Mouse (Mus musculus) heart, embryonic 16.5 days (tissue): Measurements from ENCODE around the gene Ctsz. TPM values are rescaled to one million over a fixed set of nuclear protein-coding genes. Genes with fewer than 3 reads are reported as not detected.

ENCODE experiments used
- ATAC-seq: fragments of 200-750 bp; cut with Nextera tagmentation; replicated peaks from 2 replicates; pipeline ENCODE4 v1.8.0; 2017; ENCODE audit warnings: moderate number of reproducible peaks; ENCODE audit not compliant: insufficient read depth, low FRiP score; ENCODE audit errors: extremely low read depth
- H3K27ac ChIP-seq: fragments of 300-500 bp; sonication (generic); 2 replicates; pipeline ENCODE4 v1.5.1; 2014; ENCODE audit warnings: mild to moderate bottlenecking, low read length, control low read depth, moderate library complexity
- H3K27me3 ChIP-seq: fragments of 300-500 bp; sonication (generic); 2 replicates; pipeline ENCODE4 v1.6.1; 2014; ENCODE audit warnings: low read length, mixed read lengths; ENCODE audit not compliant: control insufficient read depth, insufficient read depth
- H3K36me3 ChIP-seq: fragments of 300-500 bp; sonication (generic); 2 replicates; pipeline ENCODE4 v1.6.1; 2014; ENCODE audit not compliant: control insufficient read depth, insufficient read depth
- H3K4me1 ChIP-seq: fragments of 300-500 bp; sonication (generic); 2 replicates; pipeline ENCODE4 v1.6.1; 2014; ENCODE audit warnings: low read length, mixed read lengths; ENCODE audit not compliant: control insufficient read depth, insufficient read depth
- H3K4me2 ChIP-seq: fragments of 300-500 bp; sonication (generic); 2 replicates; pipeline ENCODE4 v1.6.1; 2014; ENCODE audit warnings: low read depth, mild to moderate bottlenecking, control low read depth, low read length
- H3K4me3 ChIP-seq: fragments of 300-500 bp; sonication (generic); 2 replicates; pipeline ENCODE4 v1.5.1; 2014; ENCODE audit warnings: mild to moderate bottlenecking, control low read depth, low read length
- H3K9ac ChIP-seq: fragments of 300-500 bp; sonication (generic); 2 replicates; pipeline ENCODE4 v1.6.1; 2014; ENCODE audit warnings: low read length, control low read depth
- H3K9me3 ChIP-seq: fragments of 300-500 bp; sonication (generic); replicated peaks from 2 replicates; pipeline ENCODE4 v1.6.1; 2016; ENCODE audit warnings: low read length; ENCODE audit not compliant: control insufficient read depth
- WGBS: fragments of 180-500 bp; shearing (Covaris S2); extraction: QIAGEN DNeasy Blood & Tissue Kit; methylation state at CpG from one replicate; pipeline ENCODE4 v1.1.7; 2014; 5-methylcytosine and 5-hydroxymethylcytosine counted together
- polyA plus RNA-seq: library from polyadenylated mRNA; unstranded; fragments of >200 nt; fragmentation: Nextera tagmentation; extraction: Ambion mirVana; gene quantifications from 2 replicates; pipeline ENCODE4 v1.2.1, GENCODE M21; 2015

Gene Ctsz
- polyA plus RNA-seq, 1 experiment from 2014 or later, result 123 TPM

DNA sequence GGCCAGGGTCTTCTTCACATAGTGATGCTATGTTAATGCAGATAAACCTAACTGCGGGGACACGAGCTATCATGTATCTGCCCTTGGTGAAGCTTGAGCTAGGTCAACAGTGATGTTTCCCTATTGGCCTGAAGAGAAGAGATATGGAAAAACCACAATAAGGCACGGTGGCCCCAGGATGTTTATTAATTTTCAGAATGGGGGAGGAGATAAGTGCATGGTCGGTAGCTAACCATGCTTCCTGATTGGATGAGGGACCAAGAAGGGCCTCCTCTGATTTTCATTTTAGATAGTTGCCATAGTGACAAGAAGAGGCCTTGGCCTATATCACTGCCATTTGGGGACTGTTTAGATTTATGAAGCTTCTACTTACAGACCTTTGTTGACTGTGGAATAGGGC is 31.5 kb upstream of the Ctsz start:
- no peak for ATAC-seq
- WGBS, result 70% methylated on average over 4 of the region's 4 CpGs
- Histone ChIP-seq H3K36me3 (peaks cover 47% of the 10 kb centered on the region), H3K4me3 (no peak overlapping the region), H3K9ac (no peak overlapping the region), H3K4me1 (peaks cover 28% of the 10 kb centered on the region), H3K4me2 (no peak overlapping the region), H3K9me3 (no peaks in the 10 kb centered on the region), H3K27ac (no peak overlapping the region), H3K27me3 (no peaks in the 10 kb centered on the region)

DNA sequence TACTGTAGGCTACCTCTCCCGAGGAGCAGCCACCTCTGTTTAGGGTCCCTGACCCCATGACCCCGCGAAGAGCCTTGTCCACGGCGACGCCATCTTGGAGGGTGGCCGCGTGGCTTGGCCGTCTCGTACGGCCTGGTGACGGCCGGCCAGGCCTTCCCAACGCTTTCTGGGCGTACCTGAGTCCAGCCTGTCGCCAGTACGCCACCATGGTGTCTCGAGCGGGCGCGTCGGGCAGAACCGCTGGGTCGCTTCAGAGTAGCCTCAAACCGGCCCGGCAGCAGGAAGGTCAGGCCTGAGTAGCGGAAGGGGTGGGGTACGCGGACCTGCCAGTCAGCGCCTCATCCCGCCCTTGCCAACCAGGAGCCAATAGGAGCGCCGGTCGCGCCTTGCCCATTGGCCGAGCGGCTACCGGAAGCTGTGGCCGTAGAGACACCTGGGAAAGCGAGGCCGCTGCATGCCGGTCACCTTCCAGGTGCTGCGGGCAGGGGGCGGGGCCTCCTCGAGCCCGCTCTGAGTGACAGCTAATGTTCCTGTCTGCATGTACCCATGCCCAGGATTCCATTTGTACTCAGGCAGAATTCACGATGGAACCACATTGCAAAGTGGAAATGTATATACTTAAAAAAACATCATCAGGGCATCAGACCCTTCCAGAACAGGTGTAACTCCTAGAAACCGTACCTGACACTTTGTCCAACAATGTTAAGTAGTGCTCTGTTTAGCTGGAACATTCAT is 25.1 kb upstream of the Ctsz start, which contains the start of gene Atp5e:
TSS of gene Atp5e (minus strand) at position 317 of the 735 bp plus-strand sequence.
- Histone ChIP-seq H3K27ac (peak within 1 kb of the TSS; percentile 86), H3K4me3 (peak within 1 kb of the TSS; percentile 90), H3K9me3 (no peaks in the 10 kb centered on the region), H3K4me2 (peak within 1 kb of the TSS; percentile 99), H3K36me3 (peaks cover 52% of the 10 kb centered on the region), H3K27me3 (no peaks in the 10 kb centered on the region), H3K4me1 (peaks cover 7% of the 10 kb centered on the region), H3K9ac (peak within 1 kb of the TSS; percentile 95)
- ATAC-seq, result peak; percentile 100
- 2% methylated on average over 48 of the region's 48 CpGs for whole genome bisulfite sequencing

DNA sequence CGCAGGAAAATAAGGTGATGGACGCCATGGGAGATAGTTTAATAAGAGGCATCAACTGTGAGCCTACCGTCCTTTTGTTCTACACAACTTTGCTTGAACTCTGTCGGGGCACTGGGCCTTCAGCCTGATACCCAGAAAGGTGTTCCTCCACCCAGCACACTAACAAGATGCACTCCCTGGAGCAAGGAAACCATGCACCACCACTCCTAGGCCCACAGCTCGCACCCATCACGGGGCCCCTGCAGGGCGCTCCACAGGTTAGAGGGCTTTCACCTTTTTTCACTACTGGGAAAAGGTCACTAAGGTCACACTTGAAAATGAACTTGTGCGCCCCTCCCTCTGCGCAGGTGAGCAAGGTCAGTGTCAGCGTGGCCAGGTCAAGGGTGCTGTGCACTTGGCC is 24.5 kb upstream of the Ctsz start:
- no peak; the same call in 1 of the 2 replicates for ATAC-seq

DNA sequence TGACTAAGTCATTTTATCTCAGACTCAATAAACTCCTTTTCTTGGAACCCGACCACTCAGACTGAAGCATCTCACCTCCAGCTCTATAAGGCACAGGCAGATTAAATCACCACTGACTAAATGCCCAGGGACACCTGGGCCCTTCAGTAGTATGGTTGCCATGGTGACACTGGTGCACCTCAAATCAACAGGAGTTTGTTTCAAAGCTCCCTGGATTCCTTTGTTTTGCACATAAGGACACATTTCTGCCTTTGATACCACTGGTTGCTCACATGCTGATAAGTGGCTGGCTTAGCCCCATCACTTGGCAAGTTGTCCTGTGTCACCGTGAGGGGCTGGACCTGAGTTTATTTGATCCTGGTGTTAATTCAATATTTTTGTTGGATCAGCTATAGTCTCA is 20.5 kb upstream of the Ctsz start:
- Histone ChIP-seq H3K27ac (no peak overlapping the region), H3K4me1 (peaks cover 6% of the 10 kb centered on the region), H3K4me2 (no peak overlapping the region), H3K27me3 (no peaks in the 10 kb centered on the region), H3K9me3 (no peaks in the 10 kb centered on the region), H3K9ac (no peak overlapping the region), H3K4me3 (no peak overlapping the region), H3K36me3 (peaks cover 24% of the 10 kb centered on the region)
- WGBS, result 69% methylated on average over 2 of the region's 2 CpGs
- no peak for ATAC-seq

More for the DNA sequence above, 24.5 kb upstream of the Ctsz start:
- Histone ChIP-seq H3K9ac (peak overlapping the region; percentile 95), H3K36me3 (peaks cover 48% of the 10 kb centered on the region), H3K4me1 (peaks cover 7% of the 10 kb centered on the region), H3K9me3 (no peaks in the 10 kb centered on the region), H3K4me3 (peak overlapping the region; percentile 90), H3K4me2 (peak overlapping the region; percentile 99), H3K27me3 (no peaks in the 10 kb centered on the region), H3K27ac (peak overlapping the region; percentile 86)
- WGBS, result 28% methylated on average over 10 of the region's 10 CpGs

DNA sequence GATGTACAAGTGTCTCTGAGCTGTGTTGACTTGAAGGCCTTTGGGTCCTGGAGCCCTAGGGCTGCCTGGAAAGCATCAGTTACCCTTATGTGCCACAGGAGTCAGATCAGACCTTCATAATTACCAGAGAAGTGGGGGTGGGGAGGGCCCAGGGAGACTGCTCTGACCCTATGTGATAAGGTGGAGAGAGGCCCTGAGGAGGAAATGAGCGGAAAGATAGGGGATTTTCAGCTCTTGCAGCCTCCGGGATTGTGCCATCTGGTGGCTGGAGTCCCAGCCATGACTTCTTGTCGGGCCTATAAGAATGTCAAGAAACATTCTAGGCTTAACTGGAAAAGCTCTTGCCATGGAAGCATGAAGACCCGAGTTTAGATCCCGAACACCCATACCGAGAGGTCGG is 14.8 kb upstream of the Ctsz start:
- no peak overlapping the region for H3K27ac ChIP-seq
- no peaks in the 10 kb centered on the region for H3K4me1 ChIP-seq
- no peaks in the 10 kb centered on the region for H3K9me3 ChIP-seq
- no peak overlapping the region for H3K4me3 ChIP-seq
- no peaks in the 10 kb centered on the region for H3K27me3 ChIP-seq
- no peak for ATAC-seq
- H3K36me3 ChIP-seq, result no peaks in the 10 kb centered on the region
- no peak overlapping the region for H3K9ac ChIP-seq
- WGBS, result 52% methylated on average over 7 of the region's 7 CpGs
- no peak overlapping the region for H3K4me2 ChIP-seq

DNA sequence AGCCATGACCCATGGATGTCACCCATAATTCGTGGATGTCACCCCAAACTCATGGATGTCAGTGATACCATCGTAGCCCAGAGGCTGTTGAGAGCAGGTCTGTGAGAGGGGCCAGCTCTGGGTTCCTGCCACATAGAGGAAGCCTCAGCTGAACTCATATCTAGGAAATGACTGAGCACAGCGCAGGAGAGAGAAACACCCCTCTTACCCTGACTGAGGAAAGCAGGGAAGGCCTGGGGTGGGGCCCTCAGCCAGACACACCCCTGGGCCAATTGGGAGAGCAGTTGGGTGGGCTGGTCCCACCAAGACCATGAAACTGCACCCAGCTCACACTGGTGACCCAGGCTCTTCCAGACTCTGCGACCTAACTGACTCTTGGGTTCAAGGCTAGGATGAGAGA is 11.5 kb upstream of the Ctsz start, which contains the start of gene Tubb1:
TSS of gene Tubb1 (plus strand) at position 343 of the 400 bp plus-strand sequence.
- Histone ChIP-seq H3K27ac (no peak within 1 kb of the TSS), H3K9ac (no peak within 1 kb of the TSS), H3K4me1 (no peaks in the 10 kb centered on the region), H3K36me3 (no peaks in the 10 kb centered on the region), H3K9me3 (no peaks in the 10 kb centered on the region), H3K4me3 (no peak within 1 kb of the TSS), H3K27me3 (no peaks in the 10 kb centered on the region), H3K4me2 (no peak within 1 kb of the TSS)
- 65% methylated on average over 4 of the region's 4 CpGs for WGBS
- ATAC-seq, result no peak

DNA sequence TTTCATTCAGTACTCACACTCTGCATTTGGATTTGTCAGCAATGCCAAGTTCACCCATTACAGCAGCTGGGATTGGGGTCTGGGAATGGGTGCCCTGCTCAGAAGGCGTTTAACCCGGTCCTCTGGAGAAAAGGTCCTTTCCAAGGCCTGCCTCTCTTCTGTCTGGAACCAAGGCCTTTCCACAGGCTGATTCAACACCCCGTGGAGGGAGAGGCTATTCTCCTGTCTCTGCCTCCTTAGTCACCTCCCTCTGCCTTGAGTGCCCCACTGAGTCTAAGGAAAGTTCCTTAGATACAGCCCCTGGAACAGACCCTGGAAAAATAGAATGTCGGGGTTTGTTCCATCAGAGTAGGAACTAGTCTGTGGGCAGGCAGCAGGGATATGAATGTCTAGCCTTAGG is 9.6 kb upstream of the Ctsz start:
- H3K4me1 ChIP-seq, result no peaks in the 10 kb centered on the region
- ATAC-seq, result no peak
- no peaks in the 10 kb centered on the region for H3K27me3 ChIP-seq
- no peak overlapping the region for H3K9ac ChIP-seq
- no peak overlapping the region for H3K4me3 ChIP-seq
- H3K4me2 ChIP-seq, result no peak overlapping the region
- H3K36me3 ChIP-seq, result no peaks in the 10 kb centered on the region
- no peaks in the 10 kb centered on the region for H3K9me3 ChIP-seq
- 83% methylated on average over 4 of the region's 4 CpGs for WGBS
- no peak overlapping the region for H3K27ac ChIP-seq

DNA sequence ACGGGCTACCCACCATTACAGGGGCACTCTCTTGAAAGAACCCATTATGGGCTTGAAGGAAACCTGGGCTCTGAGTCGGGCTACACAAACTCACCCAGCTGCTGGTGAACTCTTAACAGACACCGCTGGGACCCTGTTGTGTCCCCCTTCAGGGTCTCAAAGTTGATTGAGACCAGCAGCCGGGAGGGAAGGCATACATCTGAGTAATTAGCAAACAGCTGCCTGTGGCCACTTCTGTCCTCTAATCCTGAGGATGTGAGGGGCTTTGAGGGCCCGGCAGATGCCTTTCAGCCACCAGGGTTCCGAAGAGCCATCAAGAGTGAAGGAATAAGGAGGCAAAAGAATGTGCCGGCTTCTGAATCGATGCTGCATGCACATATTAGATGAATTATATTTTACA is 8.1 kb upstream of the Ctsz start:
- H3K4me2 ChIP-seq, result no peak overlapping the region
- no peak for ATAC-seq
- WGBS, result 67% methylated on average over 8 of the region's 8 CpGs
- no peaks in the 10 kb centered on the region for H3K27me3 ChIP-seq
- peaks cover 4% of the 10 kb centered on the region; the same call in 1 of the 2 replicates for H3K4me1 ChIP-seq
- no peaks in the 10 kb centered on the region for H3K9me3 ChIP-seq
- H3K36me3 ChIP-seq, result no peaks in the 10 kb centered on the region
- no peak overlapping the region for H3K9ac ChIP-seq
- H3K27ac ChIP-seq, result no peak overlapping the region
- no peak overlapping the region for H3K4me3 ChIP-seq

DNA sequence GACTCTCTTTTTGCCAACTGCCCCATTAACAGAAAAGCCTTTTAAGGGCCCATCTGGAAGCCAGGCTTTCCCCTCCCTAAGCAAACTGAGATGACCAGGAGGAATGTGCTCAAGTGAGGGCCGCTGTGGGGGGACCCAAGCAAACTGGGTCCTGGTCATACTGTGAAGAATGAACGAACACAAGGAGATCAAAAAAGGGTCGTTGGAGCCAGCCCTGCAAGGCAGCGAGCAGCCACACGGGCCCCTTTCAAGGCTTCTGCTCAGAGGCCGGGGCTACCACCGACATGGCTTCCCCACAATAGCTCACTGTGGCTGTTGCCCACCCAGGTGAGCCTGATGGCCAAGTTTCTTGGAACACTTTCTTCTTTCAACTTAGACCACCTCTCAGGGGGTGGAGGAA is 7.7 kb upstream of the Ctsz start:
- whole genome bisulfite sequencing, result 56% methylated on average over 7 of the region's 7 CpGs

More for the DNA sequence above, 7.7 kb upstream of the Ctsz start:
- H3K4me3 ChIP-seq, result no peak overlapping the region
- no peaks in the 10 kb centered on the region for H3K9me3 ChIP-seq
- no peak overlapping the region for H3K9ac ChIP-seq
- no peaks in the 10 kb centered on the region for H3K36me3 ChIP-seq
- no peaks in the 10 kb centered on the region for H3K27me3 ChIP-seq
- peaks cover 4% of the 10 kb centered on the region; the same call in 1 of the 2 replicates for H3K4me1 ChIP-seq
- H3K27ac ChIP-seq, result no peak overlapping the region
- ATAC-seq, result no peak
- H3K4me2 ChIP-seq, result no peak overlapping the region
